Mouse (Mus musculus) G1E (cell line): ENCODE results near the gene Dnajb14.

Source experiments
- CTCF ChIP-seq: IDR thresholded peaks from 2 replicates; pipeline ENCODE4 v1.5.1; 2012; ENCODE audit warnings: low read depth, low read length, inconsistent platforms, mixed read lengths
- GATA1 ChIP-seq: IDR thresholded peaks from 2 replicates; pipeline ENCODE4 v1.6.1; 2012; ENCODE audit warnings: borderline replicate concordance, low read length, inconsistent platforms, mixed read lengths
- POLR2AphosphoS5 ChIP-seq: IDR thresholded peaks from 2 replicates; pipeline ENCODE4 v1.6.1; 2012; ENCODE audit warnings: low read depth, low read length, inconsistent platforms; ENCODE audit not compliant: insufficient replicate concordance
- TAL1 ChIP-seq: conservative IDR thresholded peaks from 2 replicates; pipeline ENCODE4 v1.6.1; 2012; ENCODE audit warnings: low read depth, low read length, inconsistent platforms, mixed read lengths

DNA sequence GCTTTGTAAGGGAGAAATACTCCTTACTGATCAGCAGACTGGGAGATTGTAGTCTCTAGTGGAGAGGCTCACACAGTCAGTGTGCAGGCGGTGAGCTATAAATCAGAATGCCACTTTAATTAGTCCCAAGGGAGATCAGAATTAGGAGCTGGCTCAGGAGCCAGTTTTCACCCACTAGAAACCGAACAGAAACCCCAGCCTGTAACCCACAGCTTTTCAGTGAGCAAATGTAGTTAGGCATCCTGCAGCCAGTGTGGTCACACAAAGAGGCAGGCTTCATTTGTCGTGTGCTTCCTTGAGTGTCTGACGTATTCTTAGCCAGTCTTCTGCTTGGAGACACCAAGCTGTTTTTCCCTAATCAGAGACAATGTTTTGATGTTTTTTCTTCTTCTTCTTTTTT, 28.9 kb downstream of the Dnajb14 start:
- TF ChIP-seq CTCF (no peak), TAL1 (no peak), GATA1 (no peak), POLR2AphosphoS5 (no peak)
